Mouse (Mus musculus) MEL (cell line): ENCODE results near the gene Sgms1.

Experiments used
- BHLHE40 ChIP-seq: IDR thresholded peaks from 2 replicates; pipeline ENCODE4 v1.6.1; 2012; ENCODE audit warnings: low read depth, mild to moderate bottlenecking, inconsistent platforms, low read length, improper control_type of control experiment, borderline replicate concordance
- CHD1 ChIP-seq: IDR thresholded peaks from 2 replicates; pipeline ENCODE4 v1.6.1; 2012; ENCODE audit warnings: low read depth, mild to moderate bottlenecking, inconsistent platforms, low read length, improper control_type of control experiment
- CTCF ChIP-seq, 3 experiments: IDR thresholded peaks in 2 of 3; conservative IDR thresholded peaks in 1 of 3; 2 replicates each; pipeline ENCODE4 v1.5.1; 2011 to 2012; ENCODE audit warnings: low read length in 3 of 3, low read depth in 2 of 3, mild to moderate bottlenecking in 2 of 3, improper control_type of control experiment in 1 of 3, inconsistent platforms in 1 of 3, mixed read lengths in 1 of 3, moderate library complexity in 1 of 3; ENCODE audit not compliant: control insufficient read depth in 1 of 3, insufficient read depth in 1 of 3, poor library complexity in 1 of 3, severe bottlenecking in 1 of 3
- EP300 ChIP-seq, 2 experiments: IDR thresholded peaks; 2 replicates each; pipeline ENCODE4 v1.6.1; 2011; ENCODE audit warnings: improper control_type of control experiment in 2 of 2, low read length in 2 of 2, low read depth in 1 of 2, mild to moderate bottlenecking in 1 of 2
- GABPA ChIP-seq: IDR thresholded peaks from 2 replicates; pipeline ENCODE4 v1.6.1; 2012; ENCODE audit warnings: low read depth, mild to moderate bottlenecking, inconsistent platforms, low read length, improper control_type of control experiment, moderate library complexity
- GATA1 ChIP-seq: IDR thresholded peaks from 2 replicates; pipeline ENCODE4 v1.6.1; 2011; ENCODE audit warnings: low read depth, low read length, improper control_type of control experiment
- KAT2A ChIP-seq: conservative IDR thresholded peaks from 2 replicates; pipeline ENCODE4 v1.6.1; 2012; ENCODE audit warnings: low read depth, low read length, improper control_type of control experiment, inconsistent platforms
- MAFK ChIP-seq: IDR thresholded peaks from 2 replicates; pipeline ENCODE4 v1.6.1; 2011; ENCODE audit warnings: low read depth, mild to moderate bottlenecking, low read length, improper control_type of control experiment, borderline replicate concordance
- MAX ChIP-seq: IDR thresholded peaks from 2 replicates; pipeline ENCODE4 v1.6.1; 2011; ENCODE audit warnings: low read length, improper control_type of control experiment
- MYC ChIP-seq: IDR thresholded peaks from 2 replicates; pipeline ENCODE4 v1.6.1; 2011; ENCODE audit warnings: low read depth, mild to moderate bottlenecking, low read length, improper control_type of control experiment, moderate library complexity
- NELFE ChIP-seq: IDR thresholded peaks from 2 replicates; pipeline ENCODE4 v1.6.1; 2011; ENCODE audit warnings: low read depth, low read length, improper control_type of control experiment
- POLR2A ChIP-seq, 2 experiments: IDR thresholded peaks; 2 replicates each; pipeline ENCODE4 v1.6.1; 2011 to 2012; ENCODE audit warnings: low read length in 2 of 2, mild to moderate bottlenecking in 2 of 2, control low read depth in 1 of 2, improper control_type of control experiment in 1 of 2, low read depth in 1 of 2, moderate library complexity in 1 of 2; ENCODE audit not compliant: control insufficient read depth in 1 of 2, insufficient read depth in 1 of 2, poor library complexity in 1 of 2
- TCF12 ChIP-seq: IDR thresholded peaks from 2 replicates; pipeline ENCODE4 v1.6.1; 2014; ENCODE audit warnings: low read depth, mild to moderate bottlenecking, inconsistent platforms, low read length, improper control_type of control experiment, moderate library complexity
- UBTF ChIP-seq: IDR thresholded peaks from 2 replicates; pipeline ENCODE4 v1.6.1; 2012; ENCODE audit warnings: low read depth, mild to moderate bottlenecking, inconsistent platforms, low read length, improper control_type of control experiment, moderate library complexity, borderline replicate concordance; ENCODE audit not compliant: insufficient read depth

DNA sequence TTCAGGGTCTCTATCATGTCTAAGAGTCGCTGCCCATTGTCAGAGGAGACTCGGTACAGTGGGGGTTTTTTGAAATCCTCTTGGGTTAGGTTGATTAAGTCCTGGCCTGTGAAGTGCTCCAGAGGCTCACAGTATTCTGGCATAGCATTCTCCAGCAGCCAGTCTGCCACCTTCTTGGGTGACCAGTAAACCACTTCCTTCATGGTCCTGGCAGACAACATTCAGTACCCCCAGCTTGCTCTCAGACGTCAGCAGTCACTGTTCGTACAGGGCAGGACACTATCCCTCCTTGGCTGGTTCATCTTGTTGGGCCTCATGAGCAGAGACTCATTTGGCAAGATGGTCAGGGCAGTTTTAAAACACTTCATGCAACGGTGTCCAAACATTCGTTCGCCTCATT lies 229.6 kb downstream of the Sgms1 start:
- no peak for TF ChIP-seq MAX
- no peak for TF ChIP-seq GABPA
- TF ChIP-seq UBTF = no peak
- TF ChIP-seq POLR2A (IDR thresholded peaks at IDR 0.05; ENCODE audit: control insufficient read depth in 1 of 2, insufficient read depth in 1 of 2, low read depth in 1 of 2, low read length in 2 of 2, poor library complexity in 1 of 2) = no peak
- no peak for TF ChIP-seq KAT2A
- TF ChIP-seq CTCF (IDR thresholded peaks at IDR 0.05 in 2 of 3, conservative IDR thresholded peaks at IDR 0.05 in 1 of 3; ENCODE audit: control insufficient read depth in 1 of 3, insufficient read depth in 1 of 3, low read depth in 2 of 3, low read length in 3 of 3, poor library complexity in 1 of 3, severe bottlenecking in 1 of 3) = no peak
- TF ChIP-seq GATA1 = no peak
- no peak for TF ChIP-seq TCF12
- no peak for TF ChIP-seq NELFE
- no peak for TF ChIP-seq MAFK
- no peak for TF ChIP-seq EP300 (IDR thresholded peaks at IDR 0.05; ENCODE audit: low read depth in 1 of 2, low read length in 2 of 2)
- no peak for TF ChIP-seq CHD1
- TF ChIP-seq BHLHE40 = no peak
- no peak for TF ChIP-seq MYC
